Mouse (Mus musculus): Measurements from ENCODE around the gene Mymk.
A peak's percentile ranks its signal among the peaks of the same experiment; 100 is the strongest.

The Mymk gene

DNA sequence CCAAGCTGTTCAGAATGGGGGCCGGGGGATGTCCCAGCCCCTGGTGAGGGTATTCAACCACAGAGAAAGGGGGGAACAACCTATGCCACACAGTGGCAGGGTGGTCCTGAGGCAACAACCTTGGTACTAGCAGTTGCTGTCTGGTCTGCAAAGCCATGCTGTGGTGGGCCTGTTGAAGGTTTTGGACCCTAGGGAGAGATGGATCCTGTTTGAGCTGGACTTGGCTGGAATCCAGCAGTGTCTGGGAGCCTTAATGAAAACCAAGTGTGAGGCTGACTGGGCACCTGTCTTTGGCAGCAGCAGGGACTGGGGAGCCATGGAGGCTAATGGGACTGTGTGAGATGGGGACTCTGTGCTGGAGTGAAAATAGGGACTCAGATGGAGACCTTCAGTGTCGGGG is 7.7 kb upstream of the Mymk start:
- DNase-seq (ENCODE audit: extremely low spot score, low spot score) = peak; percentile 38

DNA sequence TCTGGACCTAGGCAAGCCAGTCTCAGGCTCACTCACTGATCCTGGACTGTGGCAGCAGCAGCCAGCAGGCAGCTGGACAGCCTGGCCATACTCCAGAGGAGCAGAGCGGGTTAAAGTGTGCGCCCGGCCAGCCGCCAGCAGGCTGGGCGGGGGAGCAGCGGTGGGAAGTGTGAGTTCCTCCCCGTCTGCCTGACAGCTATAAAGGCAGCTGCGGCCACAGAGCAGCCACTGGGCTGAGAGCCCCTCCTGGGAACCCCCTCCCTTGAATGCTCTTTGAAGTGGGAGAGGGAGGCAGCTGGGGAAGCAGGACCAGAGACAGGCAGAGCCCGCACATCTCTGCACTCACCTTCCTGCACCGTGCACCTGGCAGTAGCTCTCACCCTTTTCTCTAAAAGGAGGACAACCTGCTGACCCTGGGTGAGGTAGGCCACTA is 7.2 kb upstream of the Mymk start, which contains the start of gene Adamtsl2:
TSS of gene Adamtsl2 (plus strand) at position 228 of the 433 bp plus-strand sequence.
- peak; percentile 69 for DNase-seq (ENCODE audit: extremely low spot score, low spot score)

DNA sequence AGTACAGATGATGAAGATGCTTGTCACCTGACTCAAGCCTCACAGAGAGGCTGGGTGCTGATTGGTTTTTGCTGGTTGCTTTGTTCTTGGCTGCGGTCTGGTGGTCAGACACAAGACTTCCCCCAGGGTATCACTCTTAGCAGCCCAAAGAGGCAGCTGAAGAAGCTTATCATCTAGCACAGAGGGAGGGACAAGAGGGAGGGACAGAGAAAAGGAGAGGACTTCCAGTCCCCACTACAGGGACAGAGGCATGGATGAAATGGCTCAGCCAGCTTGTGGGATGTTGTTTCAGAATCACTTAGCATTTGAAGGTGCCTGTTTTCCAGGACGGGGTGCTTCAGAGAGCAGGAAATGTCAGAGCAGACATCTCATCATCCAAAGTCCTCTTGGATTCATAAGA is 6.3 kb upstream of the Mymk start:
- DNase-seq (ENCODE audit: extremely low spot score, low spot score) = no peak

DNA sequence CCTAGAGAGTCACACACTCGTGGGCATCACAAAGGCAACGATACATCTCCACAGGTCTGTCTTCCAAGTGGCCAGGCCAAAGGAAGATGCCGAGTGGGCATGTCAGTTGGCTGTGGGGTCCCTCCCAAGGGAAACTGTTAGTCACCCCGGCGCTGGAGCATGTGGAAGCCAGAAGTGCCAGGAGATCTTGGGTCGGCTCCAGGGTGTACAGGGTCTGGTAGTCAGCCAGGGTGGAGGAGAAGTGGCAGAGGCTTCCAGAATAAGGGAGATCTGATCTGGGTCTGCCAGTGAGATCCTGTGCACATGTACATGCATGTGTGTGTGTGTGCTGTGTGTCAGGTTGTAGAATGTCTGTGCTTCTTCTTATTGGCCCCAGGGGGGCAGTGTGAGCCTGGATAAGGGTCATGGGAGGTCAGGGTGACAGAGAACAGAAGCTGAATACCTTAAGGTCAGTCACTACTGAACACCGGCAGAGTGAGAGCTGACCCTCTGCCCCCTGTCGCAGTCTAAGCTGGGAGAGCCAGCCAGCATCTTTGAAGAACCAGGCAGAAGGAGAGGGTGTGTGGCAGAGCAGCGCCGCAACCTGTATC is 5.8 kb upstream of the Mymk start:
- no peak for DNase-seq (ENCODE audit: extremely low spot score, low spot score)

DNA sequence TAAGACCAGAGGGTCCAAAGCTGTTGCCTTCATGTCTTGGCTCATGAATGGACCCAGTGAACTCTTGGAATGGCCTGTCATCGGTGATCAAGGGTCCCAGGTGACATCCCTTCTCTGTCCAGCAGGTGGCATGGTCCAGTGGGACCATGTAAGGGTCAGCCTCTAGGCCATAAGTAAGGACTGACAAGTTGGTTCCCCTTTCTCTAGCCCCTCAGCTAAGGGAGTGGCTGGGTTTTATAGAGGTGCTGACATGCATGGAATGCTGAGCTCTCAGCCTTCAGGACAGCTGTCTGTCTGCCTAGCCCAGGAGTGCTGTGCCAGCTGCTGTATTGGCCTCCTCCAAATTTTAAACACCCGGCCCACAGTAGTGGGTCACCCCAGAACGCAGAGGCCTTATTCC is 3.5 kb upstream of the Mymk start:
- DNase-seq (ENCODE audit: extremely low spot score, low spot score) = no peak

DNA sequence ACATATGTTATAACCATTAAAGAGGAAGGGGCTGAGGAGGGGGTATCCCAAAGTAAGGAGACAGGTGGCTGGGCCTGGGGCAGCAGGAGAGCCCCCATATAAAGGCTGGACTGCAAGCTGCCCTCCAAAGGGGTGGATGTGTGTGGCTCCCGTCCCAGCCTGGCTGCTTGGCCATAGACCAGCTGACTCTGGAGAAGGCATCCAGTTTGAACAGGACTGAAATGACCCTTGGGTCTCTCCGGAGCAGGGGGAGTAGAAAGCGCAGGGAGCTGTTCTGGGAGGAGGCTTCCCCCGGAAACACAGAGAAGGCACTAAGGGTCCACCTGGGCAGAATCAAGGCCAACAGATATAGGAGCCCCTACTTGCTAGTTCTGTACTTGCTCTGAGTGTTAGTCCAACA is 2.8 kb upstream of the Mymk start:
- no peak for DNase-seq (ENCODE audit: extremely low spot score, low spot score)

DNA sequence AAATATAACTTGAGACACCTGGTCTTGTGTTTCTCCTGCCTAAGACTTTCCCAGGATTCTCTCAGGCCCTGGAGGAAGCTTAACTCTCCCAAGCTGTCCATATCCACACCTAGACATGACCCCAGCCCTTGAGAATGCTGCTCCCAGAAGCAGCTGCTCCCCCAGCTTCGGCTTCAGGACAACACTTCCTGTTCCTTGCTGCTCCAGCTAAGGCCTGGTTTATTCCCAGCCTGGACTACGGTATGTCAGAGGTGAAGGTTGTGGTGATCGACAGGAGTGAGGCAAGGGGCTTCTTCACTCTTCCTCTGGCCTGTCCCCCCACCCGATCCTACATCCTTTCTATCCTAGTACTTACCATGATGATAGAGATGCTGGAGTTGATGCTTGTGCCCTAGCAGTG is 1.4 kb upstream of the Mymk start:
- DNase-seq (ENCODE audit: extremely low spot score, low spot score) = no peak

DNA sequence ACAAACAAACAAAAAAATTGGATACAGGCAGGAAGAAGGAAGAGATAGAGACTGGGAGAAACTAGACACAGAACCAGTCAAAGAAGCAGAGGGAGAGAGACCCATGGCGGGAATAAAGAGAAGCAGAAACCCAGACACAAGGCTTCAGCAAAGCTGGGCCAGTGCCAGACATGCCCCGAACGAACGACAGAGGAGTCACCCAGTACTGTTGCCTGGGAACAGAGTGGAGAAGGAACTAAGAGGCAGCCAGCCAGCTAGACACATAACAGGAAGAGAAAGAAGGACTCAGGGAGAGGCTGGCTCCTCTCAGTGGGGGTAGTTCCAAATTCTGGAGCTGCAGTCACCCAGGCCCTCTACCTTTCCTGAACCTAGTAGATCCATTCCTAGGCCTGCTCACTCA is 842 bp downstream of the Mymk start:
- no peak for DNase-seq (ENCODE audit: extremely low spot score, low spot score)

DNA sequence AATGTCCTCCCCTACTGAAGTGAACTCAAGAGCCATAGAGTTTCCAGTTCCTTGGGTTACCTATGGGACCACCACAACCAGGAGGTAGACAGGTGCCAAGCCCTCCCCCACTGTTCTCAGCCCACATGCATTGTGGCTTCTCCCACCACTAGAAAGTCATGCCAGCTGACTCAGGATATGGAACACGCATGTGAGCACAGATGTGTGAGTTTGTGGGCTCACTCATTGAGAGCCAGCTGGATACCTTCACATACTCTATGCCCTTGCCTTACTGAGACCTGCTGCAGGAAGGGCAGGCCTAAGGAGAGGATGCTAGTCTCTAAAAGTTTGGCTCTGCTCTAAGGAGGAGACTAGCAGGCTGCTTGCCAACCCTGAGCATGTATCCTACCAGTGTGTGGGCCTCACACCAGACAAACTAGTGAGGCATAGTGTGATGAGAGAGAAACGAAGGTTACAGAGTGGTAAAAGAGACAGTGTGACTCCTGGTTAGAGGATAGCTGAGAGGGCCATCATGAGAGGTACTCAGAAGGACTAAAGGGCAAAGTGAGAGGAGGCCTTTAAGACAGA is 1.6 kb downstream of the Mymk start:
- DNase-seq (ENCODE audit: extremely low spot score, low spot score) = no peak

DNA sequence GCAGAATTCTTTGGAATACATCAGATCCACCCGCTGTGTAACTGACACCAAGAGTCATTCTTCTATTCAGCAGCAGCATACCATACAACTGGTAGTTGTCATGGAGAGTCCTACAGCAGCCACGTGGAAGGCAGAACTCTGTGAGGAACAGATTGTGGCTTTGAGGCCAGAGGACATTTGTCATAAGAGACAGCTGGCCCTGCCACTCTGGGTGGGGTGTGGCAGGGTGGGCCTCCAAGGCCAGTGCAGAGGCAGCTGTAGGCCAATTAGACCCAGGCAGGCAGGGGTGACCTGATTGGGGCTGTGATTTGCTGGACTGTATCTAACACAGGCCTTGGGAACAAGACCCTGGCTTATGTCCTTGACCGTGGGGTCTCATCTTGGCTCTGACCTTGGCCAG is 2.3 kb downstream of the Mymk start:
- DNase-seq (ENCODE audit: extremely low spot score, low spot score) = no peak

DNA sequence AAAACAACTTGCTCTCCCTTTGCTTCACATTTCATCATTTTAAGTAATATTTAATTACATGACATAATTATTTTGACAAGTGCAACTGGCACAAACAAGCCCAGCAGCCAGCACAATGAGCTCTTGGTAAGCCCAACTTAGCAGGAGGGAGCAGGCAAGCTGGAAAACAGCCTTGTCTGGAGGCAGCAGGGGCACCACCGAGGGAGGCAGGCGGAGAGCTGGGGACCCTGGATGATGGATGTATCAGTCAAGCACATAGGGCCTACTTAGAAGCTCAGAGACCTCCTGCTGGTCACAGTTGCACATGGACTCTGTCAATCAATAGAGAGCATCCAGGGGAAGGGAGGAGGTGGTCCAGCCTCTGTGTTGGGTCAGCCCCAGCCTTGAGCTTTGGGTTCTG is 4.0 kb downstream of the Mymk start:
- no peak for DNase-seq (ENCODE audit: extremely low spot score, low spot score)

DNA sequence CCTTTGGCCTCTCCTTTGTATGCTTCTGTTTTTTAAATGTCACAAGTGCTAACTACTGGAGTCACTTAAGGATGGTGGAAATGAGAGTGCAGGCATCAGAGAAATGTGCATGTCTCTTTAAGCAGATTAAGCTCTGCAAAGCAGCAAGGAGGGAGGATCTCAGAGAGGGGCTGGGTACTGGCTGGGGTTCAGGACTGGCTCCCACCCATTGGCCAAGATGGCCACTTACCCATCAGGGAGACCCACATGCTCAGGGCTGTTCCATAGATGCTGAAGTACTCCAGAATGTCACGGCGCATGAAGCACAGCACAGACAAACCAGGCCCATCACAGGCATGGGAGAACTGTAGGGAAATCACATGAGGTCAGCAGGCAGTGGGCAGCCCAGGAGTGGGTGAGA is 4.9 kb downstream of the Mymk start:
- no peak for DNase-seq (ENCODE audit: extremely low spot score, low spot score)

DNA sequence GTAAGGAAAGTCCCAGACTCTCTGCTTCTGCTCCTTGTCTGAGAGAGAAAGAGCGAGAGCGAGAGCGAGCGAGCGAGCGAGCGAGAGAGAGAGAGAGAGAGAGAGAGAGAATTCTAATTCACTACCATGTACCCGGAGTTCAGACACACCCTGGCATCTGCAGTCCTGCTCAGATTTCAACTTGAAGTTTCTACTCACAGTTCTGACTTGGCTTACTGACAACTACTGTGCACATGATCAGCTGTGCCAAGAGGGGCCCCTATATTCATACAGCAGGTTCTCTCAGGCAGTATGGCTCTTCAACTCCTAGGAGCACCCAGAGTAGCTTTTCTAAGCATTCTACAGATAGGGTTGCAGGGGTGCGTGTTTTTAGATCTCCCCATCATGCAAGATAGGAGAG is 12.8 kb downstream of the Mymk start:
- DNase-seq (ENCODE audit: extremely low spot score, low spot score) = no peak

DNA sequence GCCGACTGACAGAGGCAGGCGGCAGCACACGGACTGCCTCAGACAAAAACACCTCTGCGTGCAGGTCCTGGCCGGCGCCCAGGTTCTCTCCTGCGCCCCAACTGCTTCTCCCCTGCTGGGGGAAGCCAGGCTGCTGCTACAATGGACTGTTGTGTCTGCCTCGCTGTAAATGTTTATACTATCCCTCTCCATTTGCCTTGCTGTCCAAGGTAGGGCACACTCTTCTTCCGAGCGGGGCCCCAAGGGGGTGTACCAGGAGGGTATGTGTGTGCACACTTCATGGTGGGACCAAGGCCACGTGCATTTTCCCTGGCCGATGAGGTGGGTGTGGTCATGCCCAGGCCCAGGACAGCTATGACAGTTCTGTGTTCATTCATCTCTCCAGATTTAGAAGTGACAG is 13.2 kb downstream of the Mymk start:
- DNase-seq (ENCODE audit: extremely low spot score, low spot score) = no peak

DNA sequence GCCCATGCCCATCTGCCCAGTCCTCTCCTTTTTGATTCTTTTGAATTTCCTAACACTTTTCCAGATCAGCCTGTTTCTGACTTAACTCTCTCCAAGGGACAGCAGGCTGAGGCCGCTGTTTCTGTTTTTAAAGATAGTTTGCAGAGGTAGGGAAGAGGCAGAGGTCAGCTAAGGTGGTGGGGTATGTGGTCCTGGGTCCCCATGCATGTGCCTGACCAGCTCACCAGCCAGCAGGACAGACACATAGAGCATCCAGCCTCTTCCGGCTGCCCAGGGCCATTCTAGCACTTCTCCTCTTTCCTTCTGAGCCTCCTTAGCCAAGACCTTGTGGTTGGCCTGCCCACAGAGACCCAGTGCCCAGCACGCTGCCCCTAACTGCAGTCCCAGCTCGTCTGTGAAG is 13.7 kb downstream of the Mymk start:
- no peak for DNase-seq (ENCODE audit: extremely low spot score, low spot score)

DNA sequence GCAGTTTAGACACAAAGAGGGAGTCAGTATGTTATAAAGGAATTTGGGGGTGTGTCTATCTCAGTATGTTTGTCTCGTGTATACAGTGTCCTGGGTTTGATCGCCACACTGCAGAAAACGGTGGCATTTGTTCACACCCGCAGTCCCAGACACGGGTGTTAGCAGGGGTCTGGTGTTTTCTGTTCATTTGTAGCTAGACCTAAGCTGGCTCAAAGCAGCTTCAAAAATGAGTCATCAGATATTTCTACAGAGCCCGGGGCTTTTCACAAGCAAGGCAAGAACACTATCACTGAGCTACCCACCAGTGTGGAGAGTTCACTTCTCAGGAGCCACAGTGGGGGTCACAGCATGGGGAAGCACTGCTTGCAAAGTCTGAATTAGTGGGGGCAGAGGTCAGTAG is 22.6 kb downstream of the Mymk start:
- no peak for DNase-seq (ENCODE audit: extremely low spot score, low spot score)

DNA sequence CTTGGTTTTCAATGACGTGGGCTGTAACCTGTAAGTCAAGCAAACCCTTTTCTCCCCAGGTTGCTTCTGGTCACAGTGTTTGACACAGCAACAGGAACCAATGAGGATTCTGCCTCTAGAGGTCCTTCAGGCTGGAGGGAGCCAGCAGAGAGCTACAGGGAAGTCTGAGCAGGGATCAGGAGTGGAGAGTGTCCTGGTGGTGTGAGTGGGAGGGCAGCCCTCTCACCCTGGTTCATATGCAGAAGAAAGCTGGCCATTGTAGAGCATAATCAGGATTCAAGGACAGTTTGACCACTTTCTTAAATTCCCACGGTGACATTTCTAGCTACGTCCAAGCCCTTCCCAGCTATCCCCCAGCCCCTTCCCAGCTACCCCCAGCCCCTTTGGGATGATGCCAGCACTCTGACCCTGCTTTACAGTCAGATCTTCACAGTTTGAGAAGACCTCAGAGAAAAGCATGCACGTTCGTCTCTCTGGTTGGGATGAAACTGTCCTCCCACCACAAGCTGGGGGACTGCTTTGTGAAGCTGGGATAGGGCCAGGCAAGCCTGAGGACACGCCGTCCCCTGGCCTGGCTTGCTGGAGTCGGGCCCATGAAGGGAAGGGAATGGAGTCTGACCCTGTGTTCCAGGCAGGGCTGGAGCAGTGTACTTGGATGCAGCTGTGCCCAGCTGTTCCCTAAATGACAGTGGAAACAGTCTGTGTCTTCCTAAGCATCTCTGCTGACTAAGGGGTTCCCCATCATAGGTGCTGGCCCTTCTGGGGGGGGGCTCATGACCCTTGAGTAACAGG is 25.8 kb downstream of the Mymk start:
- no peak for DNase-seq (ENCODE audit: extremely low spot score, low spot score)

DNA sequence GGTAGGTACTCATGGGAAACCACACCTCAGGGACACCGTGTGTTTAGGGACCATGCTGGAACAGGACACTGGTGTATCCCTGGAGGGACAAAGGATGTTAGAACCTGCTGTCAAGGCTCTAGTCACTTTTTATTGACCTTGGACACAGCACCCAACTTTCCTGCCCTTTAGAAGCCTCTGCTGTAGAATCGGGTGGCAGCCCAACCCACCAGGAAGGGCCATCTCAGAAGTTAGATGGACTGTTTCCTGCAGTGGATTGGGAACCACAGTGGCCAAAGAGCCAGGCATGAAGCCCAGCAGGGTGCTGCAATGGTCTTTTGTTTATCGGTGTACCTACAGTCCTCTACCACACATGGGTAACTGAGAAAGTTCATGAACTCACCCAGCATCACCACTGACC is 27.3 kb downstream of the Mymk start:
- no peak for DNase-seq (ENCODE audit: extremely low spot score, low spot score)

DNA sequence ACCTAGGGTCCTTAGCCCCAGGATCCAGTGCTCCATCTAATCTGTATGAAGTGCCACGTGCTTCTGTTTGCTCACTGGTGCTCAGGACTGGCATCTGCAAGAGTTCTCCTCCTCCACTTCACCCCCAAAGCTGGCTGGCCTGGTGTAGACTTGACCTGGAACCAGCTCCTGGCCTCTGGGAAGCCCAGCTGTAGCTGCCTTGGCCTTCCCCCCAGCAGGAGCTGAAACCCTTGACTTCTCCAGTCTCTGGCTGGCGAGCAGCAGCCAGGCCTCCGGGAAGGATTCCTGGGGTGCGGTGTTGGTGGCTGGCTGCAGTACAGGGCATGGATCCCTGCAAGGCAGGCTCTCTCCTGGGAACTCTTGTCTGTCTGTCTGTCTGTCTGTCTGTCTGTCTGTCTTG is 27.8 kb downstream of the Mymk start:
- no peak for DNase-seq (ENCODE audit: extremely low spot score, low spot score)

DNA sequence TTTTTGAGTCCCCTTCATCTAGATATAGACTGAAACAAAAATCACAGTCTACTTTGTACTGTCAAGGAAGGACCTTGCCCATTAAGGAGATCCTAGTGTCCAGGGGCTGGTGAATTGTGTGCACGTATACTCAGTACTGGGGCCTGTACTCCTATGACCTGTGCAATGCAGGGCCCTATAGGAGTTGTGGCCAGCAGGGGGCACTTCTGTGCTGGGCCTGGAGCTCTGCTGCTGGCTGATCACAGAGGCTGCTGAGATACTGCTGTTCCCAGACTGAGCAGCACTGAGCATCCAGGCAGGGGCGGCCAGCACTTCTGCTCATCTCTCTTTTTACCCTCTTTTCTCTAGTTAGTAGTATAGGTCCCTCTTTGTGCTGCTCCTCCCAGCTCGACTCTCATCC is 28.5 kb downstream of the Mymk start:
- peak; percentile 78 for DNase-seq (ENCODE audit: extremely low spot score, low spot score)

DNA sequence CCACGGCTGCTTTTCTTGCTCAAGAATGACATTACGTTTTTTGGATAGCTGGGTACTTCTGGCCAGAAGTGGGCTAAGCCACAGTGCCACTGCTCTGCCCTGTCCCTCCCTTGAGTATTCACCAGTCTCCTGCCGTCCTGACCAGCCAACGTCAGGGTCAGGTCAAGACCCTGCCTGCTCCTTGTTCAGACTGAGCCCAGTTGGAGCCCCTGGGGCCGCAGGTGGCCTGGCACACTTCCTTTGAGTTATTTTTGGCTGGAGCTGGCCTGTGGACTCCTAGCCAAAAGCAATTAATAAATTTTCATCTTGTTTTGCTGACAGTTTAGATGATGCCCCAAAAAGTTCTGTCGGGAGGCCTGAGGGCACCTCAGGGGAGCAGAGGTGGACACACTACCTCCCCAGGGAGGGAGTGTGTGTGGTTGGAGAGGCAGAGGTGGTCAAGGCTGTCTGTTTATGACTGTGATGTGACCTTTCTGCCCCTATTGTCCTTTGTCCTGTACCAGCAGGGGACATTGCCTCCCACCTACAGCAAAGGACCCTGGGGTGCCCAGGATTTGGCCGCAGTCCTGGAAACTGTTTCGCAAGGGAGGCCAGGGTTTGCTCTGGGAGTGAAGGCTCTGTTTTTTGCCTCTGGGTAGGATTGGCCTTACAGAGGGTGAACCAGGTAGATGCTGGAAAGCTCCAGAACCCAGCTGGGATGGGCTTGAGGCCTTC is 29.7 kb downstream of the Mymk start:
- DNase-seq (ENCODE audit: extremely low spot score, low spot score) = no peak

DNA sequence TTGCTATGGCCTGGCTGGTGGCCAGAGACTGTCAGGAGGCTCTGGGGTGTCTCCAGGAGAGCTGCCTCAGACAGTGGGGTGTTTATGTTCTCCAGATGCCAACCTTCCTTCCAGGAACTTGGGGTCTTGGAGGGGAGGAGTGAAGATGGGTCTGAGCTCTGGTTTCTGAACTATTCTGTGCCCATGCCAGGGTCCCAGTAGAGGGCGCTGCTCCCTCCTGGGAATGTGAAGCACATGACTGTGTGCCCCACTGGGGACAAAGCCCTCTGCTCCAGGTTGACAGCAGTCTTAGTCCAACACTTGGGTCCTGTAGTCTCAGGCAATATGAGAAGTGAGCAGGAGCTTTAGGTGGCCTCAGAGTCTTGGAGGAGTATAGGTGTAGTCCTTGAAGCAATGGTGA is 32.7 kb downstream of the Mymk start:
- DNase-seq (ENCODE audit: extremely low spot score, low spot score) = no peak

Measured in neural tube, embryonic 10.5 days (tissue).